Mouse (Mus musculus): ENCODE measurements around the gene Slc8a1. TPM values are rescaled to one million over a fixed set of nuclear protein-coding genes. Genes with fewer than 3 reads are reported as not detected.

Slc8a1 gene
- polyA plus RNA-seq, 2 experiments = 0.42 to 0.65 TPM

GRCm38 (mm10) chr17:81386118-81386517 is 352.1 kb downstream of the Slc8a1 start:
- WGBS (ENCODE audit: insufficient replicate concordance) = 44% methylated on average over 2 of the region's 2 CpGs
- no peaks in the 10 kb centered on the region for H3K27me3 ChIP-seq (ENCODE audit: control insufficient read depth, insufficient read depth, low read length)
- H3K9ac ChIP-seq (replicated peaks) = no peak overlapping the region
- ATAC-seq (ENCODE audit: insufficient read depth) (no peak), DNase-seq (ENCODE audit: low read depth in 3 of 3, low spot score in 3 of 3) (no peak)
- TF ChIP-seq CTCF (IDR thresholded peaks at IDR 0.05; ENCODE audit: low read depth) = no peak
- H3K4me2 ChIP-seq (ENCODE audit: low read depth) = no peak overlapping the region
- H3K27ac ChIP-seq = no peak overlapping the region
- H3K4me1 ChIP-seq (replicated peaks; ENCODE audit: control insufficient read depth in 2 of 2, insufficient read depth in 2 of 2, low read length in 1 of 2) = no peaks in the 10 kb centered on the region
- no peak overlapping the region for H3K4me3 ChIP-seq (ENCODE audit: insufficient read depth in 1 of 2, low read depth in 2 of 2, low read length in 2 of 2)
- H3K36me3 ChIP-seq (replicated peaks; ENCODE audit: control insufficient read depth, insufficient read depth, low read depth) = no peaks in the 10 kb centered on the region
- no peaks in the 10 kb centered on the region for H3K9me3 ChIP-seq (ENCODE audit: control insufficient read depth, low read length)

- no peaks in the 10 kb centered on the region for H3K9me3 ChIP-seq (ENCODE audit: control insufficient read depth, low read length)
- H3K4me3 ChIP-seq (ENCODE audit: insufficient read depth in 1 of 2, low read depth in 2 of 2, low read length in 2 of 2) = no peak overlapping the region
- TF ChIP-seq EP300 (IDR thresholded peaks at IDR 0.05; ENCODE audit: low read depth) (no peak), CTCF (IDR thresholded peaks at IDR 0.05; ENCODE audit: low read depth) (no peak)
- DNase-seq (ENCODE audit: low read depth in 3 of 3, low spot score in 3 of 3) (no peak), ATAC-seq (ENCODE audit: insufficient read depth) (no peak)
- H3K27me3 ChIP-seq (ENCODE audit: control insufficient read depth, insufficient read depth, low read length) = no peaks in the 10 kb centered on the region
- no peak overlapping the region for H3K27ac ChIP-seq
- H3K4me1 ChIP-seq (replicated peaks; ENCODE audit: control insufficient read depth in 2 of 2, insufficient read depth in 2 of 2, low read length in 1 of 2) = no peaks in the 10 kb centered on the region
- H3K4me2 ChIP-seq (ENCODE audit: low read depth) = no peak overlapping the region
- no peaks in the 10 kb centered on the region for H3K36me3 ChIP-seq (replicated peaks; ENCODE audit: control insufficient read depth, insufficient read depth, low read depth)
- H3K9ac ChIP-seq (replicated peaks) = no peak overlapping the region
- WGBS (ENCODE audit: insufficient replicate concordance) = 73% methylated on average over 5 of the region's 5 CpGs
Observed at GRCm38 (mm10) chr17:81385476-81385875, 352.7 kb downstream of the Slc8a1 start.

GRCm38 (mm10) chr17:81383461-81383860 is 354.7 kb downstream of the Slc8a1 start:
- no peak overlapping the region for H3K9ac ChIP-seq (replicated peaks)
- no peaks in the 10 kb centered on the region for H3K36me3 ChIP-seq (replicated peaks; ENCODE audit: control insufficient read depth, insufficient read depth, low read depth)
- ATAC-seq (ENCODE audit: insufficient read depth) (no peak), DNase-seq (ENCODE audit: low read depth in 3 of 3, low spot score in 3 of 3) (no peak)
- no peaks in the 10 kb centered on the region for H3K27me3 ChIP-seq (ENCODE audit: control insufficient read depth, insufficient read depth, low read length)
- no peak for TF ChIP-seq EP300 (IDR thresholded peaks at IDR 0.05; ENCODE audit: low read depth)
- TF ChIP-seq CTCF (IDR thresholded peaks at IDR 0.05; ENCODE audit: low read depth) = no peak
- 57% methylated on average over 4 of the region's 4 CpGs for WGBS (ENCODE audit: insufficient replicate concordance)
- no peak overlapping the region for H3K4me3 ChIP-seq (ENCODE audit: insufficient read depth in 1 of 2, low read depth in 2 of 2, low read length in 2 of 2)
- H3K27ac ChIP-seq = no peak overlapping the region
- no peak overlapping the region for H3K4me2 ChIP-seq (ENCODE audit: low read depth)
- H3K4me1 ChIP-seq (replicated peaks; ENCODE audit: control insufficient read depth in 2 of 2, insufficient read depth in 2 of 2, low read length in 1 of 2) = no peaks in the 10 kb centered on the region
- H3K9me3 ChIP-seq (ENCODE audit: control insufficient read depth, low read length) = no peaks in the 10 kb centered on the region

- no peak for ATAC-seq (ENCODE audit: insufficient read depth)
- no peaks in the 10 kb centered on the region for H3K36me3 ChIP-seq (replicated peaks; ENCODE audit: control insufficient read depth, insufficient read depth, low read depth)
- no peak for DNase-seq (ENCODE audit: low read depth in 3 of 3, low spot score in 3 of 3)
- 48% methylated on average over 7 of the region's 7 CpGs for WGBS (ENCODE audit: insufficient replicate concordance)
- TF ChIP-seq EP300 (IDR thresholded peaks at IDR 0.05; ENCODE audit: low read depth) (no peak), CTCF (IDR thresholded peaks at IDR 0.05; ENCODE audit: low read depth) (no peak)
- H3K27me3 ChIP-seq (ENCODE audit: control insufficient read depth, insufficient read depth, low read length) = no peaks in the 10 kb centered on the region
- no peaks in the 10 kb centered on the region for H3K4me1 ChIP-seq (replicated peaks; ENCODE audit: control insufficient read depth in 2 of 2, insufficient read depth in 2 of 2, low read length in 1 of 2)
- no peak overlapping the region for H3K9ac ChIP-seq (replicated peaks)
- no peaks in the 10 kb centered on the region for H3K9me3 ChIP-seq (ENCODE audit: control insufficient read depth, low read length)
- H3K4me2 ChIP-seq (ENCODE audit: low read depth) = no peak overlapping the region
- no peak overlapping the region for H3K27ac ChIP-seq
- no peak overlapping the region for H3K4me3 ChIP-seq (ENCODE audit: insufficient read depth in 1 of 2, low read depth in 2 of 2, low read length in 2 of 2)
Observed at GRCm38 (mm10) chr17:81378436-81378835, 359.7 kb downstream of the Slc8a1 start.

- no peak overlapping the region for H3K4me3 ChIP-seq (ENCODE audit: insufficient read depth in 1 of 2, low read depth in 2 of 2, low read length in 2 of 2)
- ATAC-seq (ENCODE audit: insufficient read depth) = no peak
- no peak for DNase-seq (ENCODE audit: low read depth in 3 of 3, low spot score in 3 of 3)
Observed at GRCm38 (mm10) chr17:81377757-81378299, 360.3 kb downstream of the Slc8a1 start.

More at GRCm38 (mm10) chr17:81377757-81378299, 360.3 kb downstream of the Slc8a1 start:
- Histone ChIP-seq H3K9ac (replicated peaks) (no peak overlapping the region), H3K27ac (no peak overlapping the region), H3K27me3 (ENCODE audit: control insufficient read depth, insufficient read depth, low read length) (no peaks in the 10 kb centered on the region), H3K9me3 (ENCODE audit: control insufficient read depth, low read length) (no peaks in the 10 kb centered on the region), H3K36me3 (replicated peaks; ENCODE audit: control insufficient read depth, insufficient read depth, low read depth) (no peaks in the 10 kb centered on the region), H3K4me1 (replicated peaks; ENCODE audit: control insufficient read depth in 2 of 2, insufficient read depth in 2 of 2, low read length in 1 of 2) (no peaks in the 10 kb centered on the region), H3K4me2 (ENCODE audit: low read depth) (no peak overlapping the region)
- TF ChIP-seq CTCF (IDR thresholded peaks at IDR 0.05; ENCODE audit: low read depth) (no peak), EP300 (IDR thresholded peaks at IDR 0.05; ENCODE audit: low read depth) (no peak)
- WGBS (ENCODE audit: insufficient replicate concordance) = 35% methylated on average over 5 of the region's 5 CpGs
